Mouse (Mus musculus): ENCODE measurements around the gene Wipi1. TPM values are rescaled to one million over a fixed set of nuclear protein-coding genes. Genes with fewer than 3 reads are reported as not detected.

The Wipi1 gene
- polyA plus RNA-seq (2015; fragmentation: Illumina TruSeq; extraction: RNeasy Lipid Tissue Mini Kit (QIAGEN cat#74804); ENCODE audit: insufficient read depth, low read depth, low replicate concordance) = 5.7 TPM

DNA sequence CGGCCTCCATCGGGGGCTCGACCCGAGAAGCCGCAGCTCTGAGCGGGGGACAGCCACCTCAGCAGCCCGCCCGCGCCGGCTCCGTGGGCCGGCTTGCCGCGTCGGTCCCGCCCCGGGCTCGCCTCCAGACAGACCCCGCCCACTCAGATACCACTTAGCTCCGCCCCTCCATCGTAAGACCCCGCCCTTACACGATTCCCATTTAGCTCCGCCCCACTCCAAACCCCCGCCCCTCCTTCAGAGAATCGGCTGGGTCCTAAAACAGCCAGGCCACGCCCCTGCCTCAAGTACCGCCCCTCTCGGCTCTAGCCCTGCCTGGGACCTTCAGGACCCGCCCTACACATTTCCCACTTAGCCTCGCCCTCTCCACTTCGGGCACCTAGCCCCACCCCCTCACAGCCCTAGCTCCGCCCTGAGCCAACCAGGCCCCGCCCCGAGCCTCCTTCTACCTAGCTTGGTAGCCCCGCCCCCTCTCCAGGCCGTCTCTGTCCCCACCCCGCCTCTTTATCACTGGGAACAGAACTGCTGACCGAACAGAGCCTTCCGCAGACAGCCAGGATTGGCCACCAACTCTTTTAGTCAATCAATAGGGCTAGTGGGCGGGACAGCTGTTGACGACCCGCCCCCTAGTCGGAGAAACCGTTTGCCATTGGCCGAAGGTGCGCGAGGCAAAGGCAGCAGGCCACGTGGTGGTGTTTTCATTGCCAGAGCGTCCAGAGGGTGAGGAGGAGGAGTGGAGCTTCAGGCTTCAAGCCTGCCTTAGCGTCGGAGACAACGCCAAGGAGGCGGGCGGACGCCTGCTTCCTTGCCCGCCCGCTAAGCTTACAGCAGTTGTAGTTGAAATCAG lies at the start of gene Wipi1:
Gene Wipi1 (minus strand): TSS at position 665 of the 847 bp plus-strand sequence.

DNA sequence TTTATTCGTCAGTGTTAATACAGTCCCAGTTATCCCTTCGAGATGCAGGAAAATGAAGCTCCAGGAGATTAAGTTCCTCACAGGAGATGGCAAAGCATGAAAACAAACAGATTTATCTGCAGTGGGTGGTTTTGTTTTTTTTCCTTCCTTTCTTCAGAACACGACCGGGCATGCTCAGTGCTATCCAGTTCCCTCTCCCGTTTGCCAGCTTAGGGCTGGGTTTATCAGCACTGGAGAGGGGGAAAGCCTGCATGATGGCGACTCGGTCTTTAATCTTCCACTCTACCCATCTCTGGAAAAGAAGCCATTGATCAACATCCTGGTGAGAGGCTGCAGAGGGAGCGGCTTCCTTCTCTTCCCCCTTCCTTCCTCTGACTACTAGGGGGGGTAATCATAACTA lies 37.4 kb upstream of the Wipi1 start, which contains the start of gene Prkar1a:
Gene Prkar1a (plus strand): TSS at position 200 of the 400 bp plus-strand sequence.

Other genes with a start within 250 kb of the Wipi1 start
- gene Gna13, start 249.1 kb downstream of the Wipi1 start, polyA plus RNA-seq (2015; fragmentation: Illumina TruSeq; extraction: RNeasy Lipid Tissue Mini Kit (QIAGEN cat#74804); ENCODE audit: insufficient read depth, low read depth, low replicate concordance) = 4.2 TPM
- gene 9930022D16Rik, start 198.1 kb downstream of the Wipi1 start, polyA plus RNA-seq (2015; fragmentation: Illumina TruSeq; extraction: RNeasy Lipid Tissue Mini Kit (QIAGEN cat#74804); ENCODE audit: insufficient read depth, low read depth, low replicate concordance) = not detected
- gene Amz2, start 186.0 kb downstream of the Wipi1 start, polyA plus RNA-seq (2015; fragmentation: Illumina TruSeq; extraction: RNeasy Lipid Tissue Mini Kit (QIAGEN cat#74804); ENCODE audit: insufficient read depth, low read depth, low replicate concordance) = 12.2 TPM
- 8.0 TPM for gene Arsg, start 138.6 kb downstream of the Wipi1 start, polyA plus RNA-seq (2015; fragmentation: Illumina TruSeq; extraction: RNeasy Lipid Tissue Mini Kit (QIAGEN cat#74804); ENCODE audit: insufficient read depth, low read depth, low replicate concordance)
- 5.0 TPM for gene Slc16a6, start 138.4 kb downstream of the Wipi1 start, polyA plus RNA-seq (2015; fragmentation: Illumina TruSeq; extraction: RNeasy Lipid Tissue Mini Kit (QIAGEN cat#74804); ENCODE audit: insufficient read depth, low read depth, low replicate concordance)
- 40.1 TPM for gene Prkar1a, start 37.4 kb upstream of the Wipi1 start, polyA plus RNA-seq (2015; fragmentation: Illumina TruSeq; extraction: RNeasy Lipid Tissue Mini Kit (QIAGEN cat#74804); ENCODE audit: insufficient read depth, low read depth, low replicate concordance)
- 6.5 TPM for gene Fam20a, start 110.3 kb upstream of the Wipi1 start, polyA plus RNA-seq (2015; fragmentation: Illumina TruSeq; extraction: RNeasy Lipid Tissue Mini Kit (QIAGEN cat#74804); ENCODE audit: insufficient read depth, low read depth, low replicate concordance)
- gene 1700012B07Rik, start 216.1 kb upstream of the Wipi1 start, polyA plus RNA-seq (2015; fragmentation: Illumina TruSeq; extraction: RNeasy Lipid Tissue Mini Kit (QIAGEN cat#74804); ENCODE audit: insufficient read depth, low read depth, low replicate concordance) = not detected